Mouse (Mus musculus) stomach, adult 2 months (tissue): ENCODE results near the gene Drg1. TPM values are rescaled to one million over a fixed set of nuclear protein-coding genes. Genes with fewer than 3 reads are reported as not detected.

Source experiments
- polyA plus RNA-seq: library from polyadenylated mRNA; depleted of rRNA; stranded (reverse); fragments of >200 nt; gene quantifications from 2 replicates; pipeline ENCODE4 v1.2.3, GENCODE M21; 2012; rRNA removed

Drg1 gene
- 1.5 and 3.1 TPM in 2 replicates for polyA plus RNA-seq

GRCm38 (mm10) chr11:3266079-3266685 is at the start of gene Drg1:
Gene Drg1, minus strand, starts transcription at chr11:3266415.

GRCm38 (mm10) chr11:3288521-3289301 is 22.5 kb upstream of the Drg1 start, which contains the start of gene Patz1:
Gene Patz1, plus strand, starts transcription at chr11:3288874.

GRCm38 (mm10) chr11:3202231-3202701 is 63.9 kb downstream of the Drg1 start, which contains the start of gene Eif4enif1:
Gene Eif4enif1, plus strand, starts transcription at chr11:3202392.

GRCm38 (mm10) chr11:3193363-3193762 is 72.9 kb downstream of the Drg1 start, which contains the start of gene Sfi1:
Gene Sfi1, minus strand, starts transcription at chr11:3193463.

Other genes starting within 250 kb of the Drg1 start
- gene Sfi1, start 73.0 kb downstream of the Drg1 start, polyA plus RNA-seq: 9.0 and 11.0 TPM in 2 replicates
- gene Eif4enif1, start 64.0 kb downstream of the Drg1 start, polyA plus RNA-seq: 14.2 and 20.6 TPM in 2 replicates
- gene Patz1, start 22.5 kb upstream of the Drg1 start, polyA plus RNA-seq: 8.1 and 12.0 TPM in 2 replicates
- 7.7 and 9.1 TPM in 2 replicates for gene Pik3ip1, start 64.0 kb upstream of the Drg1 start, polyA plus RNA-seq
- 53.7 and 55.5 TPM in 2 replicates for gene Limk2, start 142.8 kb upstream of the Drg1 start, polyA plus RNA-seq
- 12.5 and 12.7 TPM in 2 replicates for gene Rnf185, start 185.9 kb upstream of the Drg1 start, polyA plus RNA-seq
- gene Pla2g3, start 221.9 kb upstream of the Drg1 start, polyA plus RNA-seq: 1.1 and 2.1 TPM in 2 replicates
- gene Inpp5j, start 238.4 kb upstream of the Drg1 start, polyA plus RNA-seq: 10.3 and 13.8 TPM in 2 replicates
- 106 and 141 TPM in 2 replicates for gene Selenom, start 248.3 kb upstream of the Drg1 start, polyA plus RNA-seq